Mouse (Mus musculus) liver, embryonic 14.5 days (tissue): ENCODE results near the gene Lsg1.

ENCODE experiments used
- CTCF ChIP-seq: IDR thresholded peaks from 2 replicates; pipeline ENCODE4 v1.5.1; 2016; ENCODE audit warnings: antibody characterized with exemption, low read depth, control low read depth
- EP300 ChIP-seq: IDR thresholded peaks from 2 replicates; pipeline ENCODE4 v1.6.1; 2016; ENCODE audit warnings: antibody characterized with exemption, low read depth

DNA sequence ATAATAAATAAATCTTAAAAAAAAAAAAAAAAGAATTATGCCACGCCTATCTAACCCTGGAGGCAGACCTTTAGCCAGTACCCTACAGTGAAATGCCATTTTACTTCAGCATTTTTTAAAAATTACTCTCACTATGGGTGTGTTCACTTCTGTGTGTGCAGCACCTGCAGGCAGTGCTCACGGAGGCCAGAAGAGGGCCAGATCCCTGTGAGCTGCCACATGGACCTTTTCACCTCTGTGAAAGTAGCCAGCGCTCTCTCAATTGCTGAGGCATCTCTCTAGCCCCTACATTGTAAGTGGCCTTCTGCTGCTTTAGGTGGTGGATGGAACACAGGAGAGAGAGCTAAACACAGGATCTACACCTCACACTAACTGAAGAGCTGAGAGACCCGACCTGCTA, 17.2 kb downstream of the Lsg1 start:
- TF ChIP-seq CTCF (no peak; the same call in 1 of the 2 replicates), EP300 (no peak)
